Mouse (Mus musculus): ENCODE data around the gene Ccser1. TPM values are rescaled to one million over a fixed set of nuclear protein-coding genes. Genes with fewer than 3 reads are reported as not detected.

The Ccser1 gene
- polyA plus RNA-seq, 1 experiment from 2014 or later, result 24.0 TPM

- H3K27ac ChIP-seq, result no peak overlapping the region
- H3K4me1 ChIP-seq (replicated peaks), result no peaks in the 10 kb centered on the region
- H3K9ac ChIP-seq, result no peak overlapping the region
- ATAC-seq (ENCODE audit: low FRiP score), result no peak
- H3K27me3 ChIP-seq, result no peaks in the 10 kb centered on the region
- 50% methylated on average over 1 of the region's 1 CpGs for WGBS
- H3K36me3 ChIP-seq, result no peaks in the 10 kb centered on the region
- no peak overlapping the region for H3K4me2 ChIP-seq
- no peaks in the 10 kb centered on the region for H3K9me3 ChIP-seq
- H3K4me3 ChIP-seq, result no peak overlapping the region
Observed at GRCm38 (mm10) chr6:62221856-62222255, 1041.7 kb downstream of the Ccser1 start.

- no peak for ATAC-seq (ENCODE audit: low FRiP score)
- Histone ChIP-seq H3K9ac (no peak overlapping the region), H3K4me1 (replicated peaks) (no peaks in the 10 kb centered on the region), H3K9me3 (no peaks in the 10 kb centered on the region), H3K27ac (no peak overlapping the region), H3K4me3 (no peak overlapping the region), H3K27me3 (no peaks in the 10 kb centered on the region), H3K36me3 (no peaks in the 10 kb centered on the region), H3K4me2 (no peak overlapping the region)
- 76% methylated on average over 1 of the region's 1 CpGs for WGBS
Observed at GRCm38 (mm10) chr6:62263899-62264298, 1083.8 kb downstream of the Ccser1 start.

GRCm38 (mm10) chr6:62264525-62264924 lies 1084.4 kb downstream of the Ccser1 start:
- Histone ChIP-seq H3K36me3 (no peaks in the 10 kb centered on the region), H3K27ac (no peak overlapping the region), H3K4me1 (replicated peaks) (no peaks in the 10 kb centered on the region), H3K4me3 (no peak overlapping the region), H3K9me3 (no peaks in the 10 kb centered on the region), H3K9ac (no peak overlapping the region), H3K27me3 (no peaks in the 10 kb centered on the region), H3K4me2 (no peak overlapping the region)
- 95% methylated on average over 1 of the region's 1 CpGs for WGBS
- no peak for ATAC-seq (ENCODE audit: low FRiP score)

GRCm38 (mm10) chr6:62281256-62281655 lies 1101.1 kb downstream of the Ccser1 start:
- Histone ChIP-seq H3K9ac (no peak overlapping the region), H3K36me3 (no peaks in the 10 kb centered on the region), H3K9me3 (no peaks in the 10 kb centered on the region), H3K4me2 (no peak overlapping the region), H3K27ac (no peak overlapping the region), H3K4me3 (no peak overlapping the region), H3K4me1 (replicated peaks) (no peaks in the 10 kb centered on the region), H3K27me3 (no peaks in the 10 kb centered on the region)
- 61% methylated on average over 3 of the region's 3 CpGs for WGBS
- no peak for ATAC-seq (ENCODE audit: low FRiP score)

GRCm38 (mm10) chr6:62301576-62302312 lies 1121.6 kb downstream of the Ccser1 start:
- Histone ChIP-seq H3K27me3 (no peaks in the 10 kb centered on the region), H3K9ac (no peak overlapping the region), H3K4me1 (replicated peaks) (no peaks in the 10 kb centered on the region), H3K9me3 (no peaks in the 10 kb centered on the region), H3K4me3 (no peak overlapping the region), H3K27ac (no peak overlapping the region), H3K36me3 (no peaks in the 10 kb centered on the region), H3K4me2 (no peak overlapping the region)
- WGBS, result 77% methylated on average over 6 of the region's 6 CpGs
- ATAC-seq (ENCODE audit: low FRiP score), result no peak

- no peak for ATAC-seq (ENCODE audit: low FRiP score)
- Histone ChIP-seq H3K36me3 (no peaks in the 10 kb centered on the region), H3K27me3 (no peaks in the 10 kb centered on the region), H3K9me3 (no peaks in the 10 kb centered on the region), H3K27ac (no peak overlapping the region), H3K4me1 (replicated peaks) (no peaks in the 10 kb centered on the region), H3K4me3 (no peak overlapping the region), H3K4me2 (no peak overlapping the region), H3K9ac (no peak overlapping the region)
- 89% methylated on average over 3 of the region's 3 CpGs for WGBS
Observed at GRCm38 (mm10) chr6:62318627-62319026, 1138.5 kb downstream of the Ccser1 start.

GRCm38 (mm10) chr6:62340319-62340718 lies 1160.2 kb downstream of the Ccser1 start:
- no peak overlapping the region for H3K27ac ChIP-seq
- H3K4me3 ChIP-seq, result no peak overlapping the region
- H3K27me3 ChIP-seq, result no peaks in the 10 kb centered on the region
- H3K9me3 ChIP-seq, result no peaks in the 10 kb centered on the region
- H3K4me1 ChIP-seq (replicated peaks), result no peaks in the 10 kb centered on the region
- H3K4me2 ChIP-seq, result no peak overlapping the region
- 73% methylated on average over 3 of the region's 3 CpGs for WGBS
- H3K9ac ChIP-seq, result no peak overlapping the region
- ATAC-seq (ENCODE audit: low FRiP score), result no peak
- H3K36me3 ChIP-seq, result no peaks in the 10 kb centered on the region

- WGBS, result 92% methylated on average over 2 of the region's 2 CpGs
- H3K9me3 ChIP-seq, result no peaks in the 10 kb centered on the region
- H3K36me3 ChIP-seq, result no peaks in the 10 kb centered on the region
- H3K9ac ChIP-seq, result no peak overlapping the region
- no peak for ATAC-seq (ENCODE audit: low FRiP score)
- H3K4me2 ChIP-seq, result no peak overlapping the region
- no peak overlapping the region for H3K27ac ChIP-seq
- no peaks in the 10 kb centered on the region for H3K27me3 ChIP-seq
- H3K4me1 ChIP-seq (replicated peaks), result no peaks in the 10 kb centered on the region
- H3K4me3 ChIP-seq, result no peak overlapping the region
Observed at GRCm38 (mm10) chr6:62367802-62368201, 1187.7 kb downstream of the Ccser1 start.
